Mouse (Mus musculus) heart, embryonic 16.5 days (tissue): Measurements from ENCODE around the gene Aaas. TPM values are rescaled to one million over a fixed set of nuclear protein-coding genes. Genes with fewer than 3 reads are reported as not detected.
A peak's percentile ranks its signal among the peaks of the same experiment; 100 is the strongest.
"Not testable (repeated sequence)": the region's sequence is repeated elsewhere in the genome, so short reads cannot be mapped to it uniquely, and the experiment has no call there.

ENCODE experiments used
- ATAC-seq: fragments of 200-750 bp; cut with Nextera tagmentation; replicated peaks from 2 replicates; pipeline ENCODE4 v1.8.0; 2017; ENCODE audit warnings: moderate number of reproducible peaks; ENCODE audit not compliant: insufficient read depth, low FRiP score; ENCODE audit errors: extremely low read depth
- H3K27ac ChIP-seq: fragments of 300-500 bp; sonication (generic); 2 replicates; pipeline ENCODE4 v1.5.1; 2014; ENCODE audit warnings: mild to moderate bottlenecking, low read length, control low read depth, moderate library complexity
- H3K27me3 ChIP-seq: fragments of 300-500 bp; sonication (generic); 2 replicates; pipeline ENCODE4 v1.6.1; 2014; ENCODE audit warnings: low read length, mixed read lengths; ENCODE audit not compliant: control insufficient read depth, insufficient read depth
- H3K36me3 ChIP-seq: fragments of 300-500 bp; sonication (generic); 2 replicates; pipeline ENCODE4 v1.6.1; 2014; ENCODE audit not compliant: control insufficient read depth, insufficient read depth
- H3K4me1 ChIP-seq: fragments of 300-500 bp; sonication (generic); 2 replicates; pipeline ENCODE4 v1.6.1; 2014; ENCODE audit warnings: low read length, mixed read lengths; ENCODE audit not compliant: control insufficient read depth, insufficient read depth
- H3K4me2 ChIP-seq: fragments of 300-500 bp; sonication (generic); 2 replicates; pipeline ENCODE4 v1.6.1; 2014; ENCODE audit warnings: low read depth, mild to moderate bottlenecking, control low read depth, low read length
- H3K4me3 ChIP-seq: fragments of 300-500 bp; sonication (generic); 2 replicates; pipeline ENCODE4 v1.5.1; 2014; ENCODE audit warnings: mild to moderate bottlenecking, control low read depth, low read length
- H3K9ac ChIP-seq: fragments of 300-500 bp; sonication (generic); 2 replicates; pipeline ENCODE4 v1.6.1; 2014; ENCODE audit warnings: low read length, control low read depth
- H3K9me3 ChIP-seq: fragments of 300-500 bp; sonication (generic); replicated peaks from 2 replicates; pipeline ENCODE4 v1.6.1; 2016; ENCODE audit warnings: low read length; ENCODE audit not compliant: control insufficient read depth
- WGBS: fragments of 180-500 bp; shearing (Covaris S2); extraction: QIAGEN DNeasy Blood & Tissue Kit; methylation state at CpG from one replicate; pipeline ENCODE4 v1.1.7; 2014; 5-methylcytosine and 5-hydroxymethylcytosine counted together
- polyA plus RNA-seq: library from polyadenylated mRNA; unstranded; fragments of >200 nt; fragmentation: Nextera tagmentation; extraction: Ambion mirVana; gene quantifications from 2 replicates; pipeline ENCODE4 v1.2.1, GENCODE M21; 2015

Gene Aaas
- polyA plus RNA-seq, 1 experiment from 2014 or later, result 55.6 TPM

GRCm38 (mm10) chr15:102350942-102351291 is 346 bp upstream of the Aaas start:
- Histone ChIP-seq H3K27ac (peak overlapping the region; percentile 75), H3K27me3 (0 out of 2 replicates have a peak, but pooled peaks cover 4% of the 10 kb centered on the region), H3K9ac (peak overlapping the region; percentile 91), H3K9me3 (no peaks in the 10 kb centered on the region), H3K4me3 (peak overlapping the region; percentile 86), H3K36me3 (0 out of 2 replicates have a peak, but pooled peaks cover 2% of the 10 kb centered on the region), H3K4me1 (peaks cover 17% of the 10 kb centered on the region), H3K4me2 (peak overlapping the region; percentile 74)
- 11% methylated on average over 11 of the region's 11 CpGs for WGBS
- ATAC-seq, result no peak

- Histone ChIP-seq H3K27ac (no peak overlapping the region), H3K9me3 (no peaks in the 10 kb centered on the region), H3K4me3 (no peak overlapping the region), H3K27me3 (no peaks in the 10 kb centered on the region), H3K4me1 (peaks cover 10% of the 10 kb centered on the region), H3K4me2 (no peak overlapping the region), H3K36me3 (peaks cover 7% of the 10 kb centered on the region; the same call in 1 of the 2 replicates), H3K9ac (no peak overlapping the region)
- no peak for ATAC-seq
- WGBS, result 67% methylated on average over 4 of the region's 4 CpGs
These were observed 4.1 kb downstream of the Aaas start for GRCm38 (mm10) chr15:102346444-102346843.

DNA sequence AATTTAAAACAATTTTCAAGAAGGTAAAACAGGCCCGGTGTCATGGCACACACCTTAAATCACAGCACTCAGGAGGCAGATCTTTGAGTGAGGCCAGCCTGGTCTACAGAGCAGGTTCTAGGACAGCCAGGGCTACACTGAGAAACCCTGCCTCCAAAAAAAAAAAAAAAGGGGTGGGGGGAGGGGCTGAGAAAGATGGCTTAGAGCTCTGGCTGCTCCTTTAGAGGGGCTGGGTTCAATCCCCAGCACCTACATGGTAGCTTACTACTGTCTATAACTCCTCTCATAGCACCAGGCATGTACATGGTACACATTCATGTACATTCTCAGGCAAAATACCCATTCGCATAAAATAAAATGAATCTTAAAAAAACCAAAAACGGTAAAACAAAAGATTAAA is 6.1 kb downstream of the Aaas start:
- H3K27ac ChIP-seq, result no peak overlapping the region
- no peak overlapping the region for H3K4me3 ChIP-seq
- no peak overlapping the region for H3K4me2 ChIP-seq
- 94% methylated on average over 3 of the region's 3 CpGs for WGBS
- H3K9ac ChIP-seq, result no peak overlapping the region
- no peaks in the 10 kb centered on the region for H3K9me3 ChIP-seq
- peaks cover under 1% of the 10 kb centered on the region; the same call in 1 of the 2 replicates for H3K4me1 ChIP-seq
- H3K27me3 ChIP-seq, result no peaks in the 10 kb centered on the region
- no peak for ATAC-seq
- H3K36me3 ChIP-seq, result peaks cover 13% of the 10 kb centered on the region

DNA sequence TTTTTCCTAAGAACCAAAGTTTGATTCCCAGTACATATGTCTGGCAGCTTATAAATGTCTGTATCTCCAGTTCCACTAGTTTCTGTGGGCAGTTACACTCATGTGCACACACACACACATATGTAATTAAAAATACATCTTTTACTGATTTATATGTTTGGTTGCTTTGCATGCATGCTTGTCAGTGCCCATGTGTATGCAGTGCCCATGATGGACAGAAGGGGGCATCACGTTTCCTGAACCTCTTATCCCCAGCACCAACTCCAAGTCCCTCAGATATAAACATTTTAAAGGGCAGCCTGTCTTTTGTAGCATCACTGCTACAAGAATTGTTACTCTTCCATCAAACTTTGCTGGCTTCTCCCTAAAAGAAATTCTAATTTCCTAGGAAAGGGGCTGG is 9.0 kb downstream of the Aaas start:
- H3K4me1 ChIP-seq, result no peaks in the 10 kb centered on the region
- H3K9me3 ChIP-seq, result no peaks in the 10 kb centered on the region
- no peak for ATAC-seq
- no peak overlapping the region for H3K4me2 ChIP-seq
- peaks cover 36% of the 10 kb centered on the region for H3K36me3 ChIP-seq
- no peaks in the 10 kb centered on the region for H3K27me3 ChIP-seq
- no peak overlapping the region for H3K27ac ChIP-seq
- H3K9ac ChIP-seq, result no peak overlapping the region
- H3K4me3 ChIP-seq, result no peak overlapping the region
- 23% methylated on average over 1 of the region's 1 CpGs for WGBS

GRCm38 (mm10) chr15:102339612-102340011 is 11.0 kb downstream of the Aaas start:
- Histone ChIP-seq H3K36me3 (peaks cover 39% of the 10 kb centered on the region), H3K27ac (no peak overlapping the region), H3K27me3 (no peaks in the 10 kb centered on the region), H3K4me2 (no peak overlapping the region), H3K4me1 (no peaks in the 10 kb centered on the region), H3K4me3 (no peak overlapping the region), H3K9me3 (no peaks in the 10 kb centered on the region), H3K9ac (no peak overlapping the region)
- WGBS, result 71% methylated on average over 5 of the region's 5 CpGs
- ATAC-seq, result no peak

DNA sequence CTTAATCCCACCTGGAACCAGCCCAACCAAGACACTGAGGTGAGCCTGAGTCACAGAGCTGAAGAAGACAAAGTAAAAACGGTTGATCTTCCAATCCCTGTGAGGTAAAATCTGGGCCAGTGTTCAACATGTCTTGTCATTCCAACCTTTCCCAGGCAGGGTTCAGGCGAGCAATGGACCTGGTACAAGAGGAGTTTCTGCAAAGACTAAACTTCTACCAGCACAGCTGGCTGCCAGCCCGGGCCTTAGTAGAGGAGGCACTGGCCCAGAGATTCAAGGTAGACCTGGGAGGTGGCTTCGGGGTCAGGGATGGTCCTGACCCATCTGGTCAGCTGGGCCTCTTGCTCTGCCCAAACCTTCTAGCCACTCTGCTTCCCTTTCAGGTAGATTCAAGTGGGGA is 13.6 kb downstream of the Aaas start:
- Histone ChIP-seq H3K4me1 (peaks cover 11% of the 10 kb centered on the region), H3K27me3 (no peaks in the 10 kb centered on the region), H3K36me3 (peaks cover 51% of the 10 kb centered on the region), H3K27ac (no peak overlapping the region), H3K4me3 (no peak overlapping the region), H3K4me2 (no peak overlapping the region), H3K9me3 (no peaks in the 10 kb centered on the region), H3K9ac (no peak overlapping the region)
- WGBS, result 79% methylated on average over 4 of the region's 4 CpGs
- ATAC-seq, result no peak

DNA sequence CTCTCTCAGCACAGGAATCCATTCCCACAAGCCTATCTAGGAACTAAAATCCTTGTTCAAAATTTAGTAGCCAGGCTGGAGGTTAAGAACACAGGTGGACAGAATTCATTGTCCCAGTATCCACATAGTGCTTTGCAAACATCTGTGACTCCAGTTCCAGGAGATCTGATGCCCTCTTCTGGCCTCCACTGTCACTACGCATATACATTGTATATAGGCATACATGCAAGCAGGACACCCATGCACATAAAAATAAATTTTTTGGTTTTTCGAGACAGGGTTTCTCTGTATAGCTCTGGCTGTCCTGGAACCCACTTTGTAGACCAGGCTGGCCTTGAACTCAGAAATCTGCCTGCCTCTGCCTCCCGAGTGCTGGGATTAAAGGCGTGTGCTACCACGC is 14.6 kb downstream of the Aaas start:
- H3K36me3 ChIP-seq, result peaks cover 51% of the 10 kb centered on the region
- H3K4me3 ChIP-seq, H3K27ac ChIP-seq, H3K4me2 ChIP-seq, H3K9ac ChIP-seq, H3K27me3 ChIP-seq, ATAC-seq, H3K9me3 ChIP-seq: not testable (repeated sequence)
- peaks cover 16% of the 10 kb centered on the region for H3K4me1 ChIP-seq
- 95% methylated on average over 5 of the region's 5 CpGs for WGBS

- Histone ChIP-seq H3K9ac (no peak overlapping the region), H3K27ac (no peak overlapping the region), H3K4me2 (no peak overlapping the region), H3K27me3 (no peaks in the 10 kb centered on the region), H3K9me3 (no peaks in the 10 kb centered on the region), H3K4me3 (no peak overlapping the region), H3K4me1 (peaks cover 16% of the 10 kb centered on the region), H3K36me3 (peaks cover 52% of the 10 kb centered on the region)
- ATAC-seq, result no peak
- 84% methylated on average over 8 of the region's 8 CpGs for WGBS
These were observed 15.3 kb downstream of the Aaas start for GRCm38 (mm10) chr15:102335254-102335653.

DNA sequence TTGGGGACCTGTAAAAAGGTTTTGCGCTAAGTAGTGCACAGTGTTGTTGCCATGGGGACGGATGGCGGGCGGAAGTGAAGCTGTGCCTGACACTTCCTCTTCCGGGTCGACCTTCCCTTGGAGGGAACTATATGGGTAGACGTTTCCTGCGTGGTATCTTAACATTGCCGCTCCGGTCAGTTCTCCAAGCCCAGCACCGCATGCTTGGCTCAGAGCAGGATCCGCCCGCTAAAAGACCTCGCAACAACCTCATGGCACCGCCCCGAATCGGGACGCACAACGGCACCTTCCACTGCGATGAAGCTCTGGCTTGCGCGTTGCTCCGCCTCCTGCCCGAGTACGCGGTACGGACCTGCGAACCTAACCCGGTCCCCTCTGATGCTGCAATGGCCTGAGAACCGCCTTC is 19.0 kb downstream of the Aaas start, which contains the start of gene Myg1:
Gene Myg1 (plus strand): TSS at position 100 of the 406 bp plus-strand sequence.
- Histone ChIP-seq H3K4me2 (peak within 1 kb of the TSS; percentile 92), H3K4me1 (peaks cover 22% of the 10 kb centered on the region), H3K9me3 (no peaks in the 10 kb centered on the region), H3K9ac (peak within 1 kb of the TSS; percentile 73), H3K27me3 (no peaks in the 10 kb centered on the region), H3K4me3 (peak within 1 kb of the TSS; percentile 91), H3K36me3 (peaks cover 33% of the 10 kb centered on the region), H3K27ac (peak within 1 kb of the TSS; percentile 78)
- under 1% methylated on average over 30 of the region's 30 CpGs for WGBS
- peak; percentile 90 for ATAC-seq
